Mouse (Mus musculus) kidney, adult 2 months (tissue): ENCODE measurements around the gene Mxra8.

ENCODE experiments used
- CTCF ChIP-seq: fragments of 200-500 bp; conservative IDR thresholded peaks from 2 replicates; pipeline ENCODE4 v1.5.1; 2011; ENCODE audit warnings: low read depth, mild to moderate bottlenecking, control low read depth, low read length, moderate library complexity, mixed read lengths; ENCODE audit not compliant: insufficient read depth, insufficient read length
- POLR2A ChIP-seq: fragments of 200-500 bp; IDR thresholded peaks from one replicate; pipeline ENCODE4 v1.6.1; 2011; ENCODE audit warnings: low read depth, low read length, control low read depth

- TF ChIP-seq POLR2A (no peak), CTCF (no peak)
These were observed 31.6 kb upstream of the Mxra8 start for GRCm38 (mm10) chr4:155807841-155808240.
